Mouse (Mus musculus): ENCODE data around the gene Parp11.

- no peak for TF ChIP-seq CTCF (IDR thresholded peaks at IDR 0.05; ENCODE audit: extremely low read depth, insufficient read depth, insufficient read length, insufficient replicate concordance)
- TF ChIP-seq POLR2A (IDR thresholded peaks at IDR 0.05; ENCODE audit: low read depth, low read length): no peak
These were observed 6.1 kb upstream of the Parp11 start for GRCm38 (mm10) chr6:127440416-127441104.

Measured in spleen, adult 2 months (tissue).